Mouse (Mus musculus): Measurements from ENCODE around the gene Lrch4. TPM values are rescaled to one million over a fixed set of nuclear protein-coding genes. Genes with fewer than 3 reads are reported as not detected.

The Lrch4 gene
- polyA plus RNA-seq, 1 experiment from 2014 or later: 36.7 TPM

DNA sequence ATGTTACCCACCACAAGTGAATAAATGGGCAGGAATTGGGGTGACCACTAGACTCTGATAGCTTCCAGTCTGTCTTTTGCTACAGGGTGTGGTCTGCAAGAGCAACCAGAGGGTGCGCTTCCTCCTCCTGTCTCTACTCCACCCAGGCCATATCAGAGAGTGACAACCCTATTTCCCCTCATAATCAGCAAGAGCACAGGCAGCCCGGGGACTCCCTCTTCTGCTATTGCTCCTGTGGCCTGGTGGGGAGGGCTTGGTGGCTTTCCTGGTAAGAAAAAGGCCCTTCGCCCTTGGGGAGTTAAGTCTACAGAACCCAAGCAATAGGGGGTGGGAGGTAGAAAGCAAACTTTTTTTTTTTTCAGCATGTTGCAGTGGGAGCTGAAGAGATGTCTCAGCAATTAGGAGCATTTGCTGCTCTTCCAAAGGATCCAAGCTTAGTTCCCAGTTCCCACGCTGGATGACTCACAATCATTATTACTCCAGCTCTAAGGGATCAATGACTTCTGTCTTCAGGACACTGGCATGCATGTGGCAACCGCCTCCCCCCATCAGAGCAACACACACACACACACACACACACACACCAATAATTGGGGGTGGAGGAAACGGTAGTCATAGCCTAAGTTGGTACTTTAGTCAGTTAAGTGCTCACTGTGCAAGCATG is 57.3 kb downstream of the Lrch4 start:
- DNase-seq (ENCODE audit: low spot score): no peak
- Histone ChIP-seq H3K4me1 (peaks cover 19% of the 10 kb centered on the region), H3K27ac (replicated peaks) (no peak overlapping the region; the same call in 1 of the 2 replicates), H3K27me3 (replicated peaks; ENCODE audit: low read depth, poor library complexity, severe bottlenecking) (peaks cover 22% of the 10 kb centered on the region), H3K36me3 (replicated peaks) (peaks cover 11% of the 10 kb centered on the region), H3K4me3 (no peak overlapping the region), H3K9me3 (no peaks in the 10 kb centered on the region)
- WGBS: 79% methylated on average over 6 of the region's 6 CpGs

DNA sequence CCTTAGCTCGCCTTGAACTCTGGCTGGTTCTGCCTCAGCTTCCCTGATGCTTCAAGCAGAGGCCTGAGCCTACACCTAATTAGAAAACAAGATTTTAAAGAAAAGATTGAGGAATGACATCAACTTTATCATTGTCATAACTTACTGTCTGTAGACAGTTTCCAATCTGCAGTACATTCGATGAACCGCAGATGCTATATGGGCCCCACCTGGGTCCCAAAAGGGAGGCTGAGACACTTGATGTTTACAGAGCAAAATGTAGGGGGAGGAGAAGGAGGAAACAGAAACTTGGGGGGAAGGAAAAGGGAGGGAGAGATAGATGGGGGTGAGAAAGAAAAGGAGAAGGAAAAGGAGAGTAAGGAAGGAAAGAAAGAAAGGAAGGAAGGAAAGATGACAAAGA is 61.1 kb downstream of the Lrch4 start:
- 0 out of 2 replicates have a peak, but pooled peaks cover 3% of the 10 kb centered on the region for H3K4me1 ChIP-seq
- WGBS: 88% methylated on average over 3 of the region's 3 CpGs
- H3K27me3 ChIP-seq (replicated peaks; ENCODE audit: low read depth, poor library complexity, severe bottlenecking): peaks cover 22% of the 10 kb centered on the region
- H3K4me3 ChIP-seq: no peak overlapping the region
- no peak overlapping the region for H3K27ac ChIP-seq (replicated peaks)
- no peak for DNase-seq (ENCODE audit: low spot score)
- no peaks in the 10 kb centered on the region for H3K36me3 ChIP-seq (replicated peaks)
- H3K9me3 ChIP-seq: no peaks in the 10 kb centered on the region

DNA sequence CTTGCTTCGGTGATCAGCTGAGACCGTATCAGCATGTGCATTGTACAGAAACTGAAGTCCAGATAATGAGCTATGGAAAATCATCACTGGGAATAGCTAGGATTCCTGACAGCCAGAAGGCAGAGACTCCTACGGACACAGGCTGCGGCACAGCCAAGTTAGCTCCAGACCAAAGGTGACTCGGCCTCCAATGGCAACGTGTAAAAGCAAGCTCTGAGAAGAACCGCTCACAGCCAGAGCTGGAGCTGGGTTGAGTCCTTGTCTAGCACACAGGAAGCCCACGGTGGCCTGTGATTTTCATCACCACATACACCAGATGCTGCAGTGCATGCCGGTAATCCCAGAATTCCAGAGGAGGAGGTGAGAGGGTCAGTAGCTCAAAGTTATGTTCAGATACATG is 61.6 kb downstream of the Lrch4 start:
- no peak overlapping the region for H3K4me3 ChIP-seq
- peaks cover 19% of the 10 kb centered on the region for H3K27me3 ChIP-seq (replicated peaks; ENCODE audit: low read depth, poor library complexity, severe bottlenecking)
- no peaks in the 10 kb centered on the region for H3K9me3 ChIP-seq
- H3K27ac ChIP-seq (replicated peaks): no peak overlapping the region
- 69% methylated on average over 9 of the region's 9 CpGs for WGBS
- H3K36me3 ChIP-seq (replicated peaks): no peaks in the 10 kb centered on the region
- H3K4me1 ChIP-seq: 0 out of 2 replicates have a peak, but pooled peaks cover 3% of the 10 kb centered on the region
- DNase-seq (ENCODE audit: low spot score): no peak

Other genes starting within 250 kb of the Lrch4 start
- 0.11 and 0.16 TPM in 2 replicates for gene Zan, start 152.1 kb upstream of the Lrch4 start, polyA plus RNA-seq (2016; fragmentation: Nextera tagmentation; extraction: Ambion mirVana)
- gene Pop7, start 126.6 kb upstream of the Lrch4 start, polyA plus RNA-seq (2016; fragmentation: Nextera tagmentation; extraction: Ambion mirVana): 55.3 and 59.9 TPM in 2 replicates
- 15.2 and 15.3 TPM in 2 replicates for gene Gigyf1, start 110.6 kb upstream of the Lrch4 start, polyA plus RNA-seq (2016; fragmentation: Nextera tagmentation; extraction: Ambion mirVana)
- 2.1 and 2.3 TPM in 2 replicates for gene Epo, start 95.9 kb upstream of the Lrch4 start, polyA plus RNA-seq (2016; fragmentation: Nextera tagmentation; extraction: Ambion mirVana)
- gene Gnb2, start 95.6 kb upstream of the Lrch4 start, polyA plus RNA-seq (2016; fragmentation: Nextera tagmentation; extraction: Ambion mirVana): 276 and 281 TPM in 2 replicates
- 4.5 and 5.4 TPM in 2 replicates for gene Actl6b, start 75.6 kb upstream of the Lrch4 start, polyA plus RNA-seq (2016; fragmentation: Nextera tagmentation; extraction: Ambion mirVana)
- gene Tfr2, start 59.3 kb upstream of the Lrch4 start, polyA plus RNA-seq (2016; fragmentation: Nextera tagmentation; extraction: Ambion mirVana): 1.7 and 2.2 TPM in 2 replicates
- 15.9 and 17.2 TPM in 2 replicates for gene Mospd3, start 28.1 kb upstream of the Lrch4 start, polyA plus RNA-seq (2016; fragmentation: Nextera tagmentation; extraction: Ambion mirVana)
- 122 and 128 TPM in 2 replicates for gene Pcolce, start 15.3 kb upstream of the Lrch4 start, polyA plus RNA-seq (2016; fragmentation: Nextera tagmentation; extraction: Ambion mirVana)
- 0.17 and 0.36 TPM in 2 replicates for gene Fbxo24, start 119 bp upstream of the Lrch4 start, polyA plus RNA-seq (2016; fragmentation: Nextera tagmentation; extraction: Ambion mirVana)
- 14.2 and 14.6 TPM in 2 replicates for gene Gm20605, start 54 bp downstream of the Lrch4 start, polyA plus RNA-seq (2016; fragmentation: Nextera tagmentation; extraction: Ambion mirVana)
- gene Sap25, start 12.2 kb downstream of the Lrch4 start, polyA plus RNA-seq (2016; fragmentation: Nextera tagmentation; extraction: Ambion mirVana): 9.0 and 9.2 TPM in 2 replicates
- gene Irs3, start 16.6 kb downstream of the Lrch4 start, polyA plus RNA-seq (2016; fragmentation: Nextera tagmentation; extraction: Ambion mirVana): 0.16 and 0.34 TPM in 2 replicates
- gene Agfg2, start 55.6 kb downstream of the Lrch4 start, polyA plus RNA-seq (2016; fragmentation: Nextera tagmentation; extraction: Ambion mirVana): 21.3 and 23.0 TPM in 2 replicates
- 3.0 and 3.6 TPM in 2 replicates for gene Nyap1, start 112.5 kb downstream of the Lrch4 start, polyA plus RNA-seq (2016; fragmentation: Nextera tagmentation; extraction: Ambion mirVana)
- 89.8 and 94.3 TPM in 2 replicates for gene Tsc22d4, start 116.6 kb downstream of the Lrch4 start, polyA plus RNA-seq (2016; fragmentation: Nextera tagmentation; extraction: Ambion mirVana)
- 47.9 and 49.1 TPM in 2 replicates for gene Ppp1r35, start 149.7 kb downstream of the Lrch4 start, polyA plus RNA-seq (2016; fragmentation: Nextera tagmentation; extraction: Ambion mirVana)
- 9.1 and 11.5 TPM in 2 replicates for gene Mepce, start 158.5 kb downstream of the Lrch4 start, polyA plus RNA-seq (2016; fragmentation: Nextera tagmentation; extraction: Ambion mirVana)
- 14.5 and 17.5 TPM in 2 replicates for gene Zcwpw1, start 158.7 kb downstream of the Lrch4 start, polyA plus RNA-seq (2016; fragmentation: Nextera tagmentation; extraction: Ambion mirVana)
- gene Pilra, start 207.2 kb downstream of the Lrch4 start, polyA plus RNA-seq (2016; fragmentation: Nextera tagmentation; extraction: Ambion mirVana): 0.28 and 0.79 TPM in 2 replicates
- gene Pilrb1, start 229.0 kb downstream of the Lrch4 start, polyA plus RNA-seq (2016; fragmentation: Nextera tagmentation; extraction: Ambion mirVana): 0.16 TPM in 1 of 2 replicates, not detected in the other
- not detected in 2 replicates for gene Pilrb2, start 242.7 kb downstream of the Lrch4 start, polyA plus RNA-seq (2016; fragmentation: Nextera tagmentation; extraction: Ambion mirVana)